Mouse (Mus musculus) hindbrain, postnatal 0 days (tissue): ENCODE results near the gene Cfl1. TPM values are rescaled to one million over a fixed set of nuclear protein-coding genes. Genes with fewer than 3 reads are reported as not detected.

Experiments used
- ATAC-seq: fragments of 200-750 bp; cut with Nextera tagmentation; 2 replicates; pipeline ENCODE4 v1.8.0; 2017; ENCODE audit warnings: mild to moderate bottlenecking, moderate TSS enrichment, moderate library complexity
- DNase-seq: peaks from one replicate; pipeline ENCODE4 v3.0.0-alpha.2; 2015; ENCODE audit warnings: low spot score
- H3K27ac ChIP-seq: fragments of 300-500 bp; sonication (generic); 2 replicates; pipeline ENCODE4 v1.5.1; 2014; ENCODE audit warnings: mild to moderate bottlenecking
- H3K27me3 ChIP-seq: fragments of 300-500 bp; sonication (generic); 2 replicates; pipeline ENCODE4 v1.6.1; 2014; ENCODE audit warnings: low read length, mixed read lengths; ENCODE audit not compliant: insufficient read depth
- H3K36me3 ChIP-seq: fragments of 300-500 bp; sonication (generic); 2 replicates; pipeline ENCODE4 v1.6.1; 2014; ENCODE audit warnings: low read length, mixed read lengths; ENCODE audit not compliant: insufficient read depth
- H3K4me1 ChIP-seq: fragments of 300-500 bp; sonication (generic); 2 replicates; pipeline ENCODE4 v1.6.1; 2014; ENCODE audit warnings: antibody characterized with exemption, low read length, mixed read lengths; ENCODE audit not compliant: insufficient read depth
- H3K4me2 ChIP-seq: fragments of 300-500 bp; sonication (generic); 2 replicates; pipeline ENCODE4 v1.6.1; 2014; ENCODE audit warnings: low read depth, mild to moderate bottlenecking, low read length, moderate library complexity, mixed read lengths
- H3K4me3 ChIP-seq: fragments of 300-500 bp; sonication (generic); 2 replicates; pipeline ENCODE4 v1.5.1; 2014; ENCODE audit warnings: low read length
- H3K9ac ChIP-seq: fragments of 300-500 bp; sonication (generic); replicated peaks from 2 replicates; pipeline ENCODE4 v1.6.1; 2014; ENCODE audit warnings: mild to moderate bottlenecking, low read length, moderate library complexity, mixed read lengths
- H3K9me3 ChIP-seq: fragments of 300-500 bp; sonication (generic); 2 replicates; pipeline ENCODE4 v1.6.1; 2016; ENCODE audit warnings: low read length, mixed read lengths
- CTCF ChIP-seq: IDR thresholded peaks from 2 replicates; pipeline ENCODE4 v1.5.1; 2016; ENCODE audit warnings: antibody characterized with exemption, control low read depth, low read depth
- WGBS: fragments of 180-500 bp; shearing (Covaris S2); extraction: QIAGEN DNeasy Blood & Tissue Kit; methylation state at CpG from one replicate; pipeline ENCODE4 v1.1.7; 2014; 5-methylcytosine and 5-hydroxymethylcytosine counted together
- polyA plus RNA-seq: library from polyadenylated mRNA; unstranded; fragments of >200 nt; fragmentation: Nextera tagmentation; extraction: Ambion mirVana; gene quantifications from 2 replicates; pipeline ENCODE4 v1.2.1, GENCODE M21; 2015
- total RNA-seq: library from RNA; depleted of rRNA; stranded (reverse); fragments of >200 nt; gene quantifications from 2 replicates; pipeline ENCODE4 v1.2.3, GENCODE M21; 2014; rRNA removed

The Cfl1 gene
- total RNA-seq (1,468 and 1,477 TPM in 2 replicates), polyA plus RNA-seq (3,076 and 3,214 TPM in 2 replicates)

- under 1% methylated on average over 51 of the region's 62 CpGs for WGBS
- H3K4me2 ChIP-seq: peak within 1 kb of the TSS; percentile 70
- no peak for TF ChIP-seq CTCF
- peaks cover 8% of the 10 kb centered on the region for H3K4me1 ChIP-seq
- DNase-seq (peak; percentile 97), ATAC-seq (peak; percentile 79)
- H3K27me3 ChIP-seq: no peaks in the 10 kb centered on the region
- H3K27ac ChIP-seq: peak within 1 kb of the TSS; percentile 99
- peak within 1 kb of the TSS; percentile 96 for H3K9ac ChIP-seq
- no peaks in the 10 kb centered on the region for H3K9me3 ChIP-seq
- peak within 1 kb of the TSS; percentile 94 for H3K4me3 ChIP-seq
- H3K36me3 ChIP-seq: peaks cover 29% of the 10 kb centered on the region
Measured at GRCm38 (mm10) chr19:5490313-5490897, at the start of gene Cfl1. Gene Cfl1, plus strand, starts transcription at chr19:5490455.

- TF ChIP-seq CTCF: no peak
- Histone ChIP-seq H3K4me2 (no peak overlapping the region), H3K9ac (no peak overlapping the region), H3K4me3 (no peak overlapping the region), H3K36me3 (no peaks in the 10 kb centered on the region), H3K4me1 (peaks cover 4% of the 10 kb centered on the region), H3K27me3 (peaks cover 26% of the 10 kb centered on the region), H3K9me3 (no peaks in the 10 kb centered on the region), H3K27ac (no peak overlapping the region)
- WGBS: 70% methylated on average over 9 of the region's 9 CpGs
- DNase-seq (no peak), ATAC-seq (no peak)
Measured at GRCm38 (mm10) chr19:5444371-5444908, 45.8 kb upstream of the Cfl1 start.

GRCm38 (mm10) chr19:5444954-5445353 is 45.3 kb upstream of the Cfl1 start:
- ATAC-seq (no peak), DNase-seq (no peak)
- H3K9me3 ChIP-seq: no peaks in the 10 kb centered on the region
- no peaks in the 10 kb centered on the region for H3K36me3 ChIP-seq
- H3K9ac ChIP-seq: no peak overlapping the region
- peaks cover 4% of the 10 kb centered on the region for H3K4me1 ChIP-seq
- H3K27ac ChIP-seq: no peak overlapping the region
- 29% methylated on average over 7 of the region's 7 CpGs for WGBS
- H3K4me2 ChIP-seq: no peak overlapping the region
- H3K4me3 ChIP-seq: no peak overlapping the region
- H3K27me3 ChIP-seq: peaks cover 26% of the 10 kb centered on the region
- no peak for TF ChIP-seq CTCF

GRCm38 (mm10) chr19:5445747-5446146 is 44.5 kb upstream of the Cfl1 start:
- no peak overlapping the region for H3K9ac ChIP-seq
- no peak overlapping the region for H3K4me3 ChIP-seq
- H3K4me1 ChIP-seq: peaks cover 4% of the 10 kb centered on the region
- peaks cover 29% of the 10 kb centered on the region for H3K27me3 ChIP-seq
- ATAC-seq: no peak
- WGBS: 87% methylated on average over 5 of the region's 5 CpGs
- H3K4me2 ChIP-seq: no peak overlapping the region
- no peaks in the 10 kb centered on the region for H3K36me3 ChIP-seq
- no peak for TF ChIP-seq CTCF
- DNase-seq: no peak
- no peaks in the 10 kb centered on the region for H3K9me3 ChIP-seq
- no peak overlapping the region for H3K27ac ChIP-seq

- DNase-seq: peak; percentile 65
- no peak for TF ChIP-seq CTCF
- peaks cover 29% of the 10 kb centered on the region for H3K27me3 ChIP-seq
Measured at GRCm38 (mm10) chr19:5447515-5448353, 42.5 kb upstream of the Cfl1 start, which contains the start of gene Fosl1. Gene Fosl1, plus strand, starts transcription at chr19:5447547.

GRCm38 (mm10) chr19:5448354-5449150 is 41.7 kb upstream of the Cfl1 start:
- no peak overlapping the region for H3K27ac ChIP-seq
- no peak for TF ChIP-seq CTCF
- DNase-seq (no peak), ATAC-seq (peak; percentile 24; the same call in 1 of the 2 replicates)
- no peaks in the 10 kb centered on the region for H3K36me3 ChIP-seq
- H3K4me3 ChIP-seq: peak overlapping the region; percentile 57
- peaks cover 29% of the 10 kb centered on the region for H3K27me3 ChIP-seq
- H3K9me3 ChIP-seq: no peaks in the 10 kb centered on the region
- WGBS: 10% methylated on average over 34 of the region's 36 CpGs
- H3K4me1 ChIP-seq: peaks cover 4% of the 10 kb centered on the region
- peak overlapping the region; percentile 35; the same call in 1 of the 2 replicates for H3K9ac ChIP-seq
- H3K4me2 ChIP-seq: peak overlapping the region; percentile 97

More at GRCm38 (mm10) chr19:5447515-5448353, 42.5 kb upstream of the Cfl1 start, which contains the start of gene Fosl1:
- H3K4me2 ChIP-seq: peak within 1 kb of the TSS; percentile 97
- no peaks in the 10 kb centered on the region for H3K9me3 ChIP-seq
- H3K9ac ChIP-seq: peak within 1 kb of the TSS; percentile 35; the same call in 1 of the 2 replicates
- H3K4me1 ChIP-seq: peaks cover 4% of the 10 kb centered on the region
- no peaks in the 10 kb centered on the region for H3K36me3 ChIP-seq
- peak within 1 kb of the TSS; percentile 57 for H3K4me3 ChIP-seq
- ATAC-seq: peak; percentile 80
- no peak within 1 kb of the TSS for H3K27ac ChIP-seq
- WGBS: 1% methylated on average over 70 of the region's 70 CpGs
